Mouse (Mus musculus) left cerebral cortex, postnatal 10 days (tissue): ENCODE results near the gene Spag6. TPM values are rescaled to one million over a fixed set of nuclear protein-coding genes. Genes with fewer than 3 reads are reported as not detected.
A peak's percentile ranks its signal among the peaks of the same experiment; 100 is the strongest.

Experiments
- DNase-seq, 2 experiments: peaks; one replicate each; pipeline ENCODE4 v3.0.0; 2021 to 2022; ENCODE audit warnings: low spot score in 2 of 2, mixed read lengths in 1 of 2; ENCODE audit errors: extremely low spot score in 1 of 2
- intact Hi-C: fragments of 180-260 bp; cut with DNase I; formaldehyde crosslinking; loops from one replicate; pipeline ENCODE4 v1.15.1; 2025
- total RNA-seq, 2 experiments: library from RNA; stranded (reverse); gene quantifications; 2 replicates each; pipeline ENCODE4 v1.2.3; 2021

Spag6 gene
- 1 to 10 TPM; 1.1 to 1.3 TPM for total RNA-seq

DNA sequence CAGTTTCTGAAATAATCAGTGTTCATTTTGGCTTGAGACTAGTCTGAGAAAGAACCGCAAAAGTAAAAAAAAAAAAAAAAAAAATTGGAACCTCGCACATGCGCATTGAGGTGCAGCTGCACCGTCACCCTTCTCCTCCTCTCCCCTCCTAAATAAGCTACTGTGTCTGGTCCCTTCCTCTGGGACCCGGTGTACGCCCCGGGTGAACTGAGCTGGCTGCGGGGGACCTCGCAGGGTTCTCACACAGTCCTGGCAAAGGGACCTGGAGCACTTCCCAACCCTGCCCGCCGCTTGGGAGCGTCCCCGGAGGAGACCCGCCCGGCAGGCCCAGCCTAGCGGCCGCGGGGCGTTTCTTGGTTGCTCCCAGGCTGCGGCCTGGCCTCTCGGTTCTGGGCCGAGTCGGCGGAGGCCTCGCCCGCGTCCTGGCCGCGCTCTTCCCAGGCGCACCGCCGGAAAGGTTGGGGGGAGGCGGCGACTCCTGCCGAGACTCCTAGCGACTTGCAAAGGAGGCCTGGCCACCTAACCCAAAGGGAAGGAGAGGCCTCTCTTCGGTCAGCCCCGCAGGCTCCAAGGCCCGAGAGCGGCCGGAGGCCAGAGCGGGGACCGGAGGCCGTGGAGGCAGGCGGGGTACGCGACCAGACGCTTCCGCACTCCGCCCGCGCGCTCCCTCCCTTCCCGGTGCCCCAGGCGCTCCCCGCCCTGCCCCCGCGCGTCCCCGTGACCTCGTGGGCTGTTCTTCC, at the start of gene Spag6:
Spag6 (plus strand) TSS at position 162 of the 740 bp plus-strand sequence.
- DNase-seq, result peak in 1 of 2 experiments; percentile 76
- intact Hi-C loops, result loop anchor here (2.0 to 10.0 kb wide), 4 partner anchors 109 to 662 kb away; no protein-coding TSS in a partner anchor

DNA sequence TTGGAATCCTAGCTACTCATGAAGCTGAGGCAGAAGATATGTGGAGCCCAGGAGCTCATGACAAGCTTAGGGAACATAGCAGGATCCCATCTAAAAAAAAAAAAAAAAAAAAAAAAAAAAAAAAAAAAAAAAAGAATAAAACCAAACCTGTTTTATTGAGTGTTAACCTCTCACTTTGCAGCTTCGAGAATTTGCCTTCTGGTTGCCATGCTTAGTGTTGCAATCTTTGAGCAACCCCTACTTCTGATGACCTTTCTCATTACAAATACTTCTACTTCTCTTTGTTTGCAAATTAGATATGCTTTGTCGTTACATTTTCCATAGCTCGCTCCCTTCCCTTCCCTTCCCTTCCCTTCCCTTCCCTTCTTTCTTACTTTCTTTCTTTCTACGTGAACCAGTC, 45.3 kb upstream of the Spag6 start:
- no peak for DNase-seq
- intact Hi-C loops, result no loop called here

DNA sequence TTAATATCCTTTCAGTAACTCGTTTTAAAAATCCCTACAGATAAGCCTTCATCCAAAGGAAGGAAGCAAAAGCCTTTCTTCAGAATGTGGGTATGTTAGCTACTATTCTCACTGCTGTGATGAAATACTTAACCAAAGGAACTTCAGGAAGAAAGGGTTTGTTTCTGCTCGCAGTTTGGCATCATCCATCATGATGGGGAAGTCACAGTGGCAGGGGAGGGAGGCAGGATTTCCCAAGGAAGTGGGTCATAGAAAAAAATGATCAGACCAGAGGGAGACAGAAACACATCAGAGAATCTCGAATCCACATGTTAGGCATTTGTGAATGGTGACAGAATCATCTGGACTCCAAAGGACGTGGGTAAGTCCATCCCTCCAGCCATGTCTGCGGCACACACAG, 39.0 kb upstream of the Spag6 start:
- no peak for DNase-seq
- intact Hi-C loops, result no loop called here

DNA sequence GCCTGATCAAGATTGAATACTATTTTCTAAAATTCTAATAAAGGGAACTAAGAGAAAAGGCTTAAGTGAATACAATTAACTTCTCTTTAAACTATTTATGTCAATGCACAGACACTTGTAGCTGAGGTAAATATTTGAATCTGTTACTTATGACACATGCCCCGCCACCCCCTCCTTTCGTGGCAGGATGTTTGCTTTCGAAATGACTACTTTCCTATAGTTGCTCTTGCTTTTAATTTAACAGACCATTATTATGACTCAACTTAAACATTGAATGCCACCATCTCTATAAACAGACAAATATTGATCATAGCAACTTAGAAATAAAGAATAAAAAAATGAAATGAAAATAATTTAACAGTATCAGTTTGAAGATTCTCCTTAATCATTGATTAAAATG, 29.8 kb upstream of the Spag6 start:
- DNase-seq, result no peak
- intact Hi-C loops, result no loop called here

DNA sequence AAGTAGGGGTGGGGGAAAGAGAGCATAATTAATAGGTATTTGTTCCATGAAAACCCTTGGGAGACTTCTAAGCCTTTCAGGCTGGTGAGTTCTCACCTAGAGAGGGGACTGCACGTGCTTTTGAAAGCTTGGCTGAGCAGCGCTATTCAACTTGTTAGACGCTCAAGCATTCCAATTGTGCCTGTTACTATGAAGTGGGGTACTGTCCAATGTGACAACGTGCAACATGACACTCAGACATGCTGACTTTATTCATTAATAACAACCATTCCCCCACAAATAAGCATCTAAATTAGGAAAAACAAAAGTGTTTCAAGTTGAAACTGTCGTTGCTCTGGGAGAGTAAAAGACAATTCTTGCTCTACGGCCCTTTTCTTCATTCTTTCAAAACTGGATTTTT, 22.8 kb upstream of the Spag6 start:
- no peak for DNase-seq
- intact Hi-C loops, result loop anchor here (5.0 to 10.0 kb wide), 4 partner anchors 279 to 616 kb away; partner anchors contain the start of genes 4930426L09Rik, Dnajc1, Mllt10 and Pip4k2a

DNA sequence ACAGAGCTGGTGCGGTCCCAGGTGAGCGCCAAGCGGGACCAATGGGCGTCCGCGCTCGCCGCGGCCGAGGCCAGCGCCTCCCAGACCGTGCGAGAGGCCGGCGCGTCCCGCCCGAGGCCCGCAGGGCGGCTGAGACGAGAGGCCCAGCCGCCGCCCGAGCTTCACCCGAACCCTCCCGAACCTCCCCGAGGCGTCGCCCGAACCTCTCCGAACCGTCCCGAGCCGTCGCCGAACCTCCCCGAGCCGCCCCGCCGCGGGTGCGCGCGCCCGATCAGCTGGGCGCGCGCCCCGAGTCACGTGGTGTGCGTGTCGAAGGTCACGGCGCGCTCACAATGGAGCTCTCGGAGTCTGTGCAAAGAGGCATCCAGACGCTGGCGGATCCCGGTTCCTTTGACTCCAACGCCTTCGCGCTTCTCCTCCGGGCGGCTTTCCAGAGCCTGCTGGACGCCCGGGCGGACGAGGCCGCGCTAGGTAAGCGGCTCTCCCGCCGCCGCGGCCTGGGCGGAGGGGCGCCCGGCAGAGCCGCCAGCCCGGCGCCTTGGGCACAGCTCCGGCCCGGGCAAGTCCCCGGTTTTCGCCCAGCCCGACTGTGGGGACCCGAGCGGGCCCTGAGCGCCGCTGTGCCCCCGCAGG, 21.6 kb upstream of the Spag6 start, which contains the start of gene Commd3:
Commd3 (plus strand) TSS at position 252 of the 633 bp plus-strand sequence.
- intact Hi-C loops, result loop anchor here (5.0 to 10.0 kb wide), 4 partner anchors 280 to 617 kb away; partner anchors contain the start of genes 4930426L09Rik, Dnajc1, Mllt10 and Pip4k2a
- peak; percentile 90 to 94 for DNase-seq

DNA sequence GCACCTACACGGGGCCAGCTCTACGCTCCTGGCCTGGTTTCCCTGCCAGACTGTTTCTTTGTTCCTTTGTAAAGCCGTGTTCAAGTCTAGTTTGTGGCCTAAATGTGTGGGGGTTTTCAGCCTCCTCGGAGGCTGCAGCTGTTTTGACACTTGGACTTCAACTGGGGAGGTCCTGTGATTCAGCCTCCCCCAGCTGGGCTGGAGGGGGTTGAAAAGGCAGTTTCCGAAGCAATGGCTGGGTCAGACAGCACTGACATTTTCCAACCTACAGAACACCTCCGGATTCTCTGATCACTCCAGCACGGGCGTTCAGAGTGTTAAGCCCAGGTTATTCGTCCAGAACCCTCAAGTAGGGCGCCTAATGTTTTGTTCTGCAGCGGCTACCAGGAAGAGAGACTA, 21.1 kb upstream of the Spag6 start:
- intact Hi-C loops, result loop anchor here (5.0 to 10.0 kb wide), 4 partner anchors 280 to 618 kb away; partner anchors contain the start of genes 4930426L09Rik, Dnajc1, Mllt10 and Pip4k2a

DNA sequence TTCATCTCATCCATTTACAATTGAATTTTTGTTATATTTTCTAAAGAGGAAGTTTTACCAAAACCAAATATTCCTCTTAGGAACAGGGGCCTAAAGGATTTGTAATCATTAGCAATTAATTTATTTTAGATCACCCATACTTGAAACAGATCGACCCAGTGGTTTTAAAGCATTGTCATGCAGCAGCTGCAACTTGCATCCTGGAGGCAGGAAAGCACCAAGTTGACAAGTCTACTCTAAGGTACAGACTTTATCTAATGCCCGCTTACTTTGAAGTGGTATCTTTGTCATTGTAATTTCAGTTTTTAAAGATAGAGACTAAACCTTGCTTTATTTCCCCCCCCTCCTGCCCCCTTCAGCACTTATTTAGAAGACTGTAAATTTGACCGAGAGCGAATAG, 20.1 kb upstream of the Spag6 start:
- intact Hi-C loops, result loop anchor here (5.0 to 10.0 kb wide), 4 partner anchors 281 to 619 kb away; partner anchors contain the start of genes 4930426L09Rik, Dnajc1, Mllt10 and Pip4k2a
- no peak for DNase-seq

More for the DNA sequence above, 21.1 kb upstream of the Spag6 start:
- DNase-seq, result no peak

DNA sequence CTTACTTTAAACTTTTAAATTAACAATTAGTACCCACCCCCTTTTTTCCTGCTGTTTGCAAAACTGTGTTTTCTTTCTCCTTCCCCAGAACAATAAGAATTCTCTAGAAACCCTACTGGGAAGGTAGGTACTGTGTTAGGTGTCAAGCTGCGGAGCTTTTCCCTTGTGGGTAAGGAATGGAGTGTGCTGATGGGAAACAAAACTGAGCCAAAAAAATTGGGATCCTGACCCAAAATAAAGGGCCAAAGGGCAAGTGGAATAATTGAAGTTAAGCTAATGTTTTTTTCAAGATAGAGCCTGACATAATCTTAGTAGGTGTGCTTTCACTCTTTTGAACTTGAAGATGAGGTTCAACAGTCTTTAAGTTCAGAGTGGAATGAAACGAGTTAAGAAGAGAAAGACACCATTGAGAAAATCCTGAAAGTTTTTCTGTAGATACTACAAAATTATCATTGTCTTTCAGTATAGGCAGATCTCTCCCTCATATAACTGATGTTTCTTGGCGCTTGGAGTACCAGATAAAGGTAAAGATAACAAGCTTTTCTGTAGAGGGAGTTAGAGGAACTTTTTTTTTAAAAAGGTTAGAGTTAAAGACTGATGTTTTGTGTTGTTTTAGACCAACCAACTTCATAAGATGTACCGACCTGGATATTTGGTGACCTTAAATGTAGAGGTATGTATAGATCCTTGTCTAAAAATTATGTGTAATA, 19.5 kb upstream of the Spag6 start:
- DNase-seq, result no peak
- intact Hi-C loops, result loop anchor here (5.0 to 10.0 kb wide), 4 partner anchors 282 to 620 kb away; partner anchors contain the start of genes 4930426L09Rik, Dnajc1, Mllt10 and Pip4k2a

DNA sequence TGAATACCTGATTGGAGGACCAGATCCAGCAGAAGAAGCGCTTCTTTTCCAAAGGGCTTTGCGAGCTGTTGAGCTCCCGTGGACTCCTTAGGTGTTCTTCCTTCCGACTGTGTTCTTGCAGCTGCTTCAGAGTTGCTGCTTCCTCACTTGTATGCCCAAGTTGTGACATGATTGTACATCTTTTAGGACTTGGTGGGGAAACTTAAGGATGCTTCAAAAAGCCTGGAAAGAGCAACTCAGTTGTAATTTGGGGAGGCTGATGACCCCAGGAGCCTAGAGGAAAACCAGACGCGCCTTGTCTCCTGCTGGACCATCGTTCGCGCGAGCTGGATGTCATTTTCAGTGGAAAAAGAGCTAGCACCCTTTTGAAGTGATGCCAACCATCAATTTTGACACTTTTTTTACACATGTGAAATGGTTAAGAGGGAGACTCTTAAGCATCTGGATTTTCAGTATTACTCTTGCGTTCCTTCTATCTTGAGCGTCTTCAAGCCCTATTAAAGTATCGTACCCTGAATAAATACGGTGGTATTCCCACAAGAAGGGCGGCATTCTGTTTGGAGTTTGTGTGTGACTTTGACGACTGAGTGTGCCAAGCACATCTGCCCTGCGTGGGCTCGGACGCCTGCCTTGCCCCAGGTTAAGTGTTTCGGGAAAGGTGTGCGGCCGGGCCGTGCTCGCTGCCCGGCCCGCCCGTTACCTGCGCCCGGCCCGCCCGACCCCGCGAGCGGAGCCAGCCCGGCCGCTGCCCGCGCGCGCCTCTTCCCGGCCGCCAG, 18.0 kb upstream of the Spag6 start:
- no peak for DNase-seq
- intact Hi-C loops, result loop anchor here (5.0 to 10.0 kb wide), 5 partner anchors 89 to 644 kb away; partner anchors contain the start of genes 4930426L09Rik, Mllt10 and Pip4k2a

DNA sequence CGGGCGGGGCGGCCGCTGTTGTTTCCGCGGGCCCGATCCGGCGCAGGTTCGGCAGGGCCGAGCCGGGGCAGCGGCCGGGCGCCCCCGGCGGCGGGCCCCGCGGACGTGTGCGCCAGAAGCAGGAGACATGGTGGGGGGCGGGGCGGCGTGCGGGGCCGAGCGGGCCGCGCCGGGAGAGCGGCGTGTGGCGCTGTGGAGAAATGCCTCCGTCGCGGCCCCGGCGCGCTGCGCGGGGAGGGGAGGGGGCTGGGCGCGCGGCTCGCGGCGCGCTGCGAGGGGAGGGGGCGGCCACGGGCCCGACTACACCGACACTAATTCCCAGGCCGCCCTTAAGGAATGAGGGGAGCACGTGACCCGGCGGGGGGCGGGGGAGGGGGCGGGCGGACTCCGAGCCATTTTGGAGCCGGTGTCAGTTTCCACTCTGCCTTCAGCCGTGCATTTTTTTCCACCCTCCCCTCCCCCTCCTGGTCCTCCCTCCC, 17.3 kb upstream of the Spag6 start:
- intact Hi-C loops, result loop anchor here (5.0 to 10.0 kb wide), 5 partner anchors 89 to 644 kb away; partner anchors contain the start of genes 4930426L09Rik, Mllt10 and Pip4k2a
- peak; percentile 75 to 89 for DNase-seq

DNA sequence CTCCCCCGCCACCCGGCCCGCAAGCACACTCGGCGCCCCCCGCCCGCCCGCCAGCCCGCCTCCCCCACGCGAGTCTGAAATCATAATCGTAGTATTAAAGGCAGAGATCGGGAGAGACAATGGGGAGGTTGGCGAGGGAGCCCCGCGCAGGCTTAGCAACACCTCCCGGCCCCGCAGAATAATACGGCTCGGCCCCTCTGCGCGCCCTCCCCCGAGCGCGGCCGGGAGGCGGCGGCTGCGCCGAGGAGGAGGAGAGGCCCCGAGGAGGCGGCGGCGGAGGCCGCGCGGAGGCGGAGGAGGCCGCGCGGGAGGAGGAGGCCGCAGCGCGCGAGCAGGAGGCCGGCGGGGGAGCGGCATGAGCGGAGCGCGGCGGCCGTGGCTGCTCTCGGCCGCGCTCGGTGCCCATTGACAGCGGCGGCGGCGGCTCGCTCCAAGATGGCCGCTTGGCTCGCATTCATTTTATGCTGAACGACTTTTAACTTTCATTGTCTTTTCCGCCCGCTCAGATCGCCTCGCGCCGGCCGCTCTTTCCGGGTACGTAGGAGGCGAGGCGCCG, 16.8 kb upstream of the Spag6 start, which contains the start of gene Bmi1:
Bmi1 (plus strand) TSS at position 83 of the 556 bp plus-strand sequence.
- intact Hi-C loops, result loop anchor here (5.0 to 10.0 kb wide), 5 partner anchors 90 to 645 kb away; partner anchors contain the start of genes 4930426L09Rik, Mllt10 and Pip4k2a
- DNase-seq, result peak in 1 of 2 experiments; percentile 81

DNA sequence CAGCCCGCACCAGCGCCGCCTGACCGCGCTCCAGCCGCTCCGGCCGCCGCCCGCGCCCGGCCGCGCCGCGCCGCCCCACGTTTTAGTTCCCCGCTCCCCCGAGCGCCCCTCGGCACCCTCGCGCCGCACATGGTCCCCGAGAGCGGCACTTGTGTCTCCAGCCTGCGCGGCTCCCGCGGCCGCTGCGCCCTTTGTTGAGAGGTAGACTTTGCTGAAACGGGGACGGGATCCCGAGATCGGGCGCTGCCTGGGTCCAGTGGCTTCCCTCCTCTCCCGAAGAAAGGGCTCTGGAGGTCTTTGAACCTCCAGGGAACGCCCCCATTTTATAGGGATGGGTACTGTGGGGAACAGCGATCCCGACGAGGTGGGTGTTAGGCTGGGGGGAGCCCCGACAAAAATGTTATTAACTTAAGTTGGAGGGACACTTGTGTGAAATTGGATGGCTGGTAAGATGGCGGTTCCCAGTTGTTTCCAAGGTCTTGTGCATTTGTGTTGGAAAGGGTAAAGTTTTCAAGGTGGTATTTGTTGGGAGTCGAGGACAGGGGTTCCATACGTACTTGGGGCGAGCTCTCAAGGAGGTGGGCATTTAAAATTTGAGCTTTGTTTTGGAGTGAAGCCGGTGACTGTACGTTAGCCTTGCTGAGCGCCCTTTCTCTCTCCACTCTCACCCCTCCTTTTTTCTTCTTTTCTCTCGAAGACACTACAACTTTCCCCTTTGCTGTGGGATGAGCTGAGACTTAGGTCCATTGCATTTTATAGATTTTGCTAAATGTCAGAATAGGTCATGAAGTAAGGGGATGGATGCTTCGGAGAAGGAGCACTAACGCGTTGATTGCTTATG, 16.0 kb upstream of the Spag6 start:
- DNase-seq, result peak in 1 of 2 experiments; percentile 69
- intact Hi-C loops, result loop anchor here (5.0 to 10.0 kb wide), 5 partner anchors 91 to 646 kb away; partner anchors contain the start of genes 4930426L09Rik, Mllt10 and Pip4k2a

DNA sequence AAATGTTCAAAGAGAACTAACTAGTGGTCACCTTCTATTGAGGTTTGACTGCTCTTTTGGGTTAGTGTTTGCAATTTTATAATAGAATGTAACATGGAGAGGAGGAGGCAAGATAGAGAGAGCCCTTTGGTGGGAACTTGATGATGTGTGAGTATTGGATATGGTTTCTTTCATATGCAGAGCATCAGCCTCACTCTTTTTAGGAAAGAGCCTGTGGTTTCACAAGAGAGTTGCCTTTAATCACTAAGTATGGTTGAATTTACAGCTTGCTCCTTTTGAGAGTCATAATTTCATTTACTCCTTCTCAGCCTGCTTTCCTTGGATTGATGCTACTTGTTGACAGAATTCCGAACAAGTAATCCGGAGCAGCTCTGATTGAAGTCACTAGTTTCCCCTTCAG, 14.1 kb upstream of the Spag6 start:
- DNase-seq, result no peak
- intact Hi-C loops, result loop anchor here (5.0 to 10.0 kb wide), 5 partner anchors 92 to 647 kb away; partner anchors contain the start of genes 4930426L09Rik, Mllt10 and Pip4k2a

DNA sequence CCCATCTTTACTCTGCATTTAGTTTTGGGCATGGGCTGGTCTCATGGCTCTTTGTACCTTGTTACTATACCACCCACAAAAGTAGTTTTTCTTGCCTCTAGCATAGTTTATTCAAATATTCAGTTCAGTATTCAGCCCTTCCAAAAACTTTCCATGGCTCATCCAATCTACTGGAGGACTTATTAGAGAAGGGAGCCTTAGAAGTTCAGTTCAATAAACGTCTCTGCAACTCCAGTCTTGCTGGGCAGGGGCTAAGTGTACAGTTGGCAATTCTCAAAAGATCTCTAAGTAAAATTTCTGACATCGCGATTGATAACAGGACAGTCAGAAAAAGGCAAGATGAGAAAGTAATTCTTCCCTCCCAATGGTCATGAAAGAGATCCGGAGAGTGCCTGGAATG, 13.3 kb upstream of the Spag6 start:
- no peak for DNase-seq
- intact Hi-C loops, result no loop called here

DNA sequence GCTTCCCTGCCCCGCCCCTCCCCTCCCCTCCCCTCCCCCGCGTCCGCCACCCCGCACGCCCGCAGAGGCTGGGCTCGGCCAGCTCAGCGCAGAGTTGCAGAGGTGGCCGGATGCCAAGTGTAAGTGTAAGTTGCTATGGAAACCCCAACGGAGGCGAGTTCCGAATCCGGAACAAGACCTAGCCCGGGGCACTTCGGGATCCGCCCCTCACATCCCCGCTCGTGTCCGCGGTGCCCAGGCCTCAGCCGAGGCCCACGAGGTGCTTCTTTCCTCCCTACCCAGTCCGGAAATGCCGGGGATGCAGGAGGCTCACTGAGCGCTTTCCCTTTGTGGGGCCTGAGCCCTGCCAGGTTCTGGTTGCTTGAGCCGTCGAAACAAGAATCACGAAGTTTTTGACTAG, 12.9 kb upstream of the Spag6 start:
- intact Hi-C loops, result no loop called here
- DNase-seq, result peak in 1 of 2 experiments; percentile 86
